Mouse (Mus musculus) G1E (cell line): ENCODE data around the gene Garem2.

ENCODE experiments used
- CTCF ChIP-seq: IDR thresholded peaks from 2 replicates; pipeline ENCODE4 v1.5.1; 2012; ENCODE audit warnings: low read depth, low read length, inconsistent platforms, mixed read lengths
- GATA1 ChIP-seq: IDR thresholded peaks from 2 replicates; pipeline ENCODE4 v1.6.1; 2012; ENCODE audit warnings: borderline replicate concordance, low read length, inconsistent platforms, mixed read lengths
- POLR2AphosphoS5 ChIP-seq: IDR thresholded peaks from 2 replicates; pipeline ENCODE4 v1.6.1; 2012; ENCODE audit warnings: low read depth, low read length, inconsistent platforms; ENCODE audit not compliant: insufficient replicate concordance
- TAL1 ChIP-seq: conservative IDR thresholded peaks from 2 replicates; pipeline ENCODE4 v1.6.1; 2012; ENCODE audit warnings: low read depth, low read length, inconsistent platforms, mixed read lengths

DNA sequence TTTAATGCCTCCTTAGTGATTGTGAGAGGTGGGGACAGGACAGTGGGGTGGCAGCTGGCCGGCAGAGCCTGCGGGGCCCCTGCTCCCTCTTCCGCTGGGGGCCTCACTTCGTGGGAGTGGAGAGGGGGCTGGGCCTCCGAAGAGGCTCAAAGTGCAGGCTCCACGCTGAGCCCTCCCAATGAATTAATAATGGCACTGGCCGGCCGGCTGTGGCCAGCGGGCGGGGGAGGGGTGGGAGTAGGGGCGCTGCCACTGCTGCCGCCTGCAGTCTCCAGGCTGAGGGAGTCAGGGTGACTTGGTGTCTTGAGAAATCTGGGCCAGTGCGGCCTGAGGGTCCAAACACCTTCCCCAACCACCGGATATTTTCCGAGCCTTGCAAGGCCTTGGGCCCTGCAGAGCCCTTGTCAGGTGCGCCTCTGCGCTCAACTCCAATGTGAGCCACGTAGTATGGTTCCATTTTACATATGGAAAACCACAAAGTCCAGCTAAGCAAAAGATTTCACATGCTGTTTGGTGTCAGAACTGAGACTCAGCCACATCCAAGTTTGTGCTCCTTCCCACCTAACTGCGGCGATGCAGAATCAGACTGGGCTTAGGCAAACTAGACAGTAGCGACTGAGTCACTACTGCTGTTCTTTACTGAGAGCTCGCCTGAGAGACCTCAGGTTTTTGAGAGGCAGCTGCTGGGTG is 5.6 kb downstream of the Garem2 start:
- no peak for TF ChIP-seq GATA1
- no peak for TF ChIP-seq CTCF
- TF ChIP-seq TAL1, result no peak
- no peak for TF ChIP-seq POLR2AphosphoS5
